Mouse (Mus musculus) bone marrow macrophage, adult 2 months (primary cell): ENCODE results near the gene Tbl1x.

Experiments
- CTCF ChIP-seq: IDR thresholded peaks from 2 replicates; pipeline ENCODE4 v1.5.1; 2012; ENCODE audit warnings: low read depth, mild to moderate bottlenecking, low read length, moderate library complexity
- POLR2A ChIP-seq: IDR thresholded peaks from 2 replicates; pipeline ENCODE4 v1.6.1; 2012; ENCODE audit warnings: mild to moderate bottlenecking, low read depth, low read length, borderline replicate concordance

DNA sequence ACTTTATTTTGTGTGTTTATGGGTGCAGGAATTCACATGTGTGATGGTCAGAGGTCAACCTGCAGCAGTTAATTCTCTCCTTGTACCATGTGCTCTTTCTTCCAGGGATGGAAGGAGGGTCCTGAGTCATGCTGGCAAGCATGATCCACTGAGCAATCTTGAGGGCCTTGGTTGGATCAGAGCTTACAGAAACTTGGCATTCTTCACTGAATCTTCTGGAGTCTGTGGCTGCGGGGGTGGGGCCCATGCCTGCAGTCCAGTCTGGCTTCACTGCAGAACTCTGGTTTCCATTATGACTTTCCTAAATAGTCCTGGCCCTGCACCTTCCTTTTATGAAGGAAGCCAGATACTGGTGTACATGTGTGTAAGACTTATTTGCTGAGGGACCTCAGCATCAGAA is 38.1 kb downstream of the Tbl1x start:
- TF ChIP-seq CTCF (no peak), POLR2A (no peak)
